Mouse (Mus musculus): ENCODE measurements at regions not wholly inside any gene's neighbourhood (a gene's known extent, or its start where the extent isn't known, plus 50 kb on each side); places are given as distances from the start of the nearest gene placed in this dataset.

GRCm38 (mm10) chr1:42058494-42058893 lies 637.1 kb upstream of the Pou3f3 start:
- TF ChIP-seq MAX (IDR thresholded peaks at IDR 0.05; ENCODE audit: low read depth) (no peak), CEBPB (IDR thresholded peaks at IDR 0.05; ENCODE audit: insufficient read depth, poor library complexity, severe bottlenecking) (no peak), SRF (IDR thresholded peaks at IDR 0.05; ENCODE audit: control insufficient read depth, insufficient read length, low read depth) (no peak), POLR2A (IDR thresholded peaks at IDR 0.05; ENCODE audit: insufficient read length, low read depth) (no peak), MYOG (IDR thresholded peaks at IDR 0.05; ENCODE audit: control insufficient read depth in 1 of 3, insufficient read depth in 1 of 3, insufficient read length in 2 of 3, low read depth in 2 of 3) (no peak), E2F4 (IDR thresholded peaks at IDR 0.05; ENCODE audit: insufficient read depth) (no peak), MYOD1 (IDR thresholded peaks at IDR 0.05; ENCODE audit: control insufficient read depth in 1 of 3, insufficient read length in 2 of 3, low read depth in 2 of 3) (no peak), USF1 (IDR thresholded peaks at IDR 0.05; ENCODE audit: low read depth) (no peak), REST (IDR thresholded peaks at IDR 0.05; ENCODE audit: insufficient read depth, insufficient read length) (no peak), POLR2AphosphoS2 (IDR thresholded peaks at IDR 0.05; ENCODE audit: insufficient read length, low read depth) (no peak), TCF3 (IDR thresholded peaks at IDR 0.05; ENCODE audit: insufficient read length, low read depth) (no peak)
